Mouse (Mus musculus): ENCODE results near the gene Lman1l. TPM values are rescaled to one million over a fixed set of nuclear protein-coding genes. Genes with fewer than 3 reads are reported as not detected.
A peak's percentile ranks its signal among the peaks of the same experiment; 100 is the strongest.

The Lman1l gene
- polyA plus RNA-seq (2012; ENCODE audit: insufficient read depth, insufficient read length, missing spikeins), result not detected in 2 replicates

DNA sequence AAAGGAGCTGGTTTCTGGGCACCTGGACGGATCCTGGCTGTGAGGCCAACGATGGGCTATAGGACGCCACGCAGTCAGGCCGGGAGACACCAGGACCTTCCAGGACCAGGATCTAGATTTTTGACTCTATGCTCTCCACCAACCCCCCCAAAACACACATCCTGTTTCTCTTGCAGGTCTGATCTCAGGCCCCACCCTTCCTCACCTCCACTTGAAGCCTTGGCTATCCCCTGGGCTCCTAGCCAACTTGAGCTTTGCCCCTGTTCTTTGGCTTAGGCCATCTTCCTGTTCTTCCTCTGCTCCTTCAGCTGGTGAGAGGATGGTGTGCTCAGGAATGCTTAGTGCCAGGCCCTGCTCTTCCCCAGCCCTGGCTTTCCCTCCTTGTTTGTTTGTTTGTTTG, at the start of gene Lman1l:
Lman1l (minus strand) TSS at position 101 of the 400 bp plus-strand sequence.
- H3K4me1 ChIP-seq (ENCODE audit: control insufficient read depth, insufficient read depth, insufficient read length, low read length), result no peaks in the 10 kb centered on the region
- no peak within 1 kb of the TSS for H3K4me3 ChIP-seq (ENCODE audit: insufficient read depth, low read depth, low read length)

DNA sequence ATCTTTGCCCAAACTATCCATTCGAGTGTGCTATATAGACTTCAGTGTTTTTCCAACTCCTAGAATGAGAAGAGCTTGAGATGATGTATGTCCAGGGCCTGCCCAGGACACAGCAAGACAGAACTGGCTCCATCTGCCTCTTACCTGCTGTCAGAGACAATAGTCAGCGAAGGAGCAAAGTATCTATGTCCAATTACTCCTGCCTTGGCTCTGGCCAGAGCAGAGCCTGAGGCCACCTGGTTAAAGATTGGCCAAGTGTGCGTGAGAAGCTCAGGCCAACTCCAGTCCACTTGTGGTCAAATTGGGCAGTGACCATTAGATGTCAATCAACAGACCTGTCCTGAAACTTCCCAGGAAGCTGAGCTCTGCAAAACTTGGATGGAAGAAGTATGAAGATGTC, 49.0 kb upstream of the Lman1l start:
- H3K4me3 ChIP-seq (ENCODE audit: insufficient read depth, low read depth, low read length), result no peak overlapping the region
- H3K4me1 ChIP-seq (ENCODE audit: control insufficient read depth, insufficient read depth, insufficient read length, low read length), result peaks cover 14% of the 10 kb centered on the region
- H3K27ac ChIP-seq (replicated peaks; ENCODE audit: low read depth, low read length), result no peak overlapping the region

More for the DNA sequence above, at the start of gene Lman1l:
- no peak within 1 kb of the TSS for H3K27ac ChIP-seq (replicated peaks; ENCODE audit: low read depth, low read length)

- Histone ChIP-seq H3K4me1 (ENCODE audit: control insufficient read depth, insufficient read depth, insufficient read length, low read length) (peaks cover 13% of the 10 kb centered on the region), H3K4me3 (ENCODE audit: insufficient read depth, low read depth, low read length) (no peak overlapping the region), H3K27ac (replicated peaks; ENCODE audit: low read depth, low read length) (peak overlapping the region; percentile 11; the same call in 1 of the 2 replicates)
Observed at GRCm38 (mm10) chr9:57668277-57668676, 47.7 kb upstream of the Lman1l start.

DNA sequence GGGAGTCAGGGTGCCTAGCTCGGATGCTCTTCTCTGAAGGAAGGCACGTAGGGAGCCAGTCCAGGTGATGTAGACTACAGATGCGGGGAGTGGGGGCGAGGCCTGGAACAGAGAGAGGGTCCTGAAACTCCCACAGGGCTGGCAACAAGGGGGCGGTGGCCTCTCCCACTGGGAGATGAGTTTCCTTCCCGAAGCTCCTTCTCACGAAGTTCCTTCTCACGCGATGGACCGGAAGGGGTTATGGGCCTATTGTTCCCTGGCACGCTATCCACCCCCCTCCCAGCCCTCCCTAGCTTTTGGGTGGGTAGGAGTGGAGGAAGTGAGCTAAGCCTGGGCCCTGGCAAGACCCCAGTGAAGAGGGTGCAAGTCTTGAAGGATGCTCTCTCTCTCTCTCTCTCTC, 47.2 kb upstream of the Lman1l start:
- Histone ChIP-seq H3K4me1 (ENCODE audit: control insufficient read depth, insufficient read depth, insufficient read length, low read length) (peaks cover 10% of the 10 kb centered on the region), H3K27ac (replicated peaks; ENCODE audit: low read depth, low read length) (peak overlapping the region; percentile 73), H3K4me3 (ENCODE audit: insufficient read depth, low read depth, low read length) (no peak overlapping the region)

GRCm38 (mm10) chr9:57667136-57667535, 46.6 kb upstream of the Lman1l start:
- Histone ChIP-seq H3K4me1 (ENCODE audit: control insufficient read depth, insufficient read depth, insufficient read length, low read length) (peaks cover 10% of the 10 kb centered on the region), H3K27ac (replicated peaks; ENCODE audit: low read depth, low read length) (peak overlapping the region; percentile 73), H3K4me3 (ENCODE audit: insufficient read depth, low read depth, low read length) (no peak overlapping the region)

GRCm38 (mm10) chr9:57666536-57666935, 46.0 kb upstream of the Lman1l start:
- H3K27ac ChIP-seq (replicated peaks; ENCODE audit: low read depth, low read length), result no peak overlapping the region
- no peak overlapping the region for H3K4me3 ChIP-seq (ENCODE audit: insufficient read depth, low read depth, low read length)
- H3K4me1 ChIP-seq (ENCODE audit: control insufficient read depth, insufficient read depth, insufficient read length, low read length), result peaks cover 10% of the 10 kb centered on the region

GRCm38 (mm10) chr9:57664616-57665015, 44.0 kb upstream of the Lman1l start:
- H3K4me3 ChIP-seq (ENCODE audit: insufficient read depth, low read depth, low read length), result no peak overlapping the region
- no peak overlapping the region for H3K27ac ChIP-seq (replicated peaks; ENCODE audit: low read depth, low read length)
- H3K4me1 ChIP-seq (ENCODE audit: control insufficient read depth, insufficient read depth, insufficient read length, low read length), result peaks cover 7% of the 10 kb centered on the region

DNA sequence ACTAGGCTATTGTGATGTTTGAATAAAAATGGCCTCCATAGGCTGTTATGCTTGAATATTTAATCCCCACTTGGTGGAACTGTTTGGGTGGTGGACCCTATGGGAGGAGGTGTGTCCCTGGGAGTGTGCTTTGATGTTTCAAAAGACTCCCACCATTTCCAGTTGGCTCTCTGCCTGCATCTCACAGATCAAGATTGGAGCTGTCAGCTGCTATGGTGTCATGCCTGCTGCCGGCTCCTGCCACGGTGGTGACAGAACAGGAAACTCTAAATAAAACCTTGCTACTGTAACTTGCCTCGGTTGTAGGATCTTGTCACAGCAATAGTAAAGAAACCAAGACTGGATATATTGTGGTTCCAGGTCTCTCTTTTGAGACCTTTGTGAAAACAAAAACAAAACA, 41.0 kb upstream of the Lman1l start:
- Histone ChIP-seq H3K27ac (replicated peaks; ENCODE audit: low read depth, low read length) (no peak overlapping the region), H3K4me3 (ENCODE audit: insufficient read depth, low read depth, low read length) (no peak overlapping the region)

DNA sequence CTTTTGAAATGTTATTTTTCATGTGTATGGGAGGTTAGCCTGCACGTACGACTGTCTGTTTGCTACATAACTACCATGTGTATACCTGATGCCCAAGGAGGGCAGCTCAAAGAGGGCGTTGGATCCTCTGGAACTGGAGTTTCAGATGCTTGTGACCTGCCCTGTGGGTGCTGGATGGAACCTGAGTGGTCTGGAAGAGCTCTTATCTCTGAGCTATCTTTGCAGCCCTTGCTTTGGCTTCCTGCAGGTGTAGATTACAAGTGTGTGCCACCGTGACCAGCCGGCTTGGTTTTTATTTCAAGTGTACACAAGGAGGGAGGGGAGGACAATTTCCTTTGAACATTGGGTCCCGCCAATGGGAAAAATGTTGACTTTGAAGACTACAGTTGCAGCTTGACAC, 39.9 kb upstream of the Lman1l start:
- Histone ChIP-seq H3K27ac (replicated peaks; ENCODE audit: low read depth, low read length) (no peak overlapping the region), H3K4me3 (ENCODE audit: insufficient read depth, low read depth, low read length) (no peak overlapping the region), H3K4me1 (ENCODE audit: control insufficient read depth, insufficient read depth, insufficient read length, low read length) (no peaks in the 10 kb centered on the region)

More for the DNA sequence above, 41.0 kb upstream of the Lman1l start:
- H3K4me1 ChIP-seq (ENCODE audit: control insufficient read depth, insufficient read depth, insufficient read length, low read length), result no peaks in the 10 kb centered on the region

- no peaks in the 10 kb centered on the region for H3K4me1 ChIP-seq (ENCODE audit: control insufficient read depth, insufficient read depth, insufficient read length, low read length)
- no peak overlapping the region for H3K4me3 ChIP-seq (ENCODE audit: insufficient read depth, low read depth, low read length)
- no peak overlapping the region for H3K27ac ChIP-seq (replicated peaks; ENCODE audit: low read depth, low read length)
Observed at GRCm38 (mm10) chr9:57659774-57660173, 39.2 kb upstream of the Lman1l start.

DNA sequence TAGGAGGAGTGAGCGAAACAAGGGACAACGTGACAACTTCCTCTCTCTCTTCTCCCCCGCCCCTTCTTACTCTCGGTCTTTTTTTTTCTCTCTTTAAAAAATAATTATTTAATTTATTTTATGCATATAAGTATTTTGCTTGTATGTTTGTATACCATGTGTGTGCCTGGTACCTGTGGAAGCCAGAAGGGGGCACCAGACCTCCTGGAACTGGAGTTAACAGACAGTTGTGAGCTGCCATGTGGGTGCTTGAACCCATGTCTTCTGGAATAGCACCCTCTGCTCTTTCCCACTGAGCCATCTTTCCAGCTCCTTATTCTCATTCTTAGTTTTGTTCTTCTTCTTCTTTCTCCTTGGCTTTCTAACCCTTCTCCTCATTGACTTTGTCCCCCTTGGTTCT, 38.4 kb upstream of the Lman1l start:
- H3K4me3 ChIP-seq (ENCODE audit: insufficient read depth, low read depth, low read length), result no peak overlapping the region

DNA sequence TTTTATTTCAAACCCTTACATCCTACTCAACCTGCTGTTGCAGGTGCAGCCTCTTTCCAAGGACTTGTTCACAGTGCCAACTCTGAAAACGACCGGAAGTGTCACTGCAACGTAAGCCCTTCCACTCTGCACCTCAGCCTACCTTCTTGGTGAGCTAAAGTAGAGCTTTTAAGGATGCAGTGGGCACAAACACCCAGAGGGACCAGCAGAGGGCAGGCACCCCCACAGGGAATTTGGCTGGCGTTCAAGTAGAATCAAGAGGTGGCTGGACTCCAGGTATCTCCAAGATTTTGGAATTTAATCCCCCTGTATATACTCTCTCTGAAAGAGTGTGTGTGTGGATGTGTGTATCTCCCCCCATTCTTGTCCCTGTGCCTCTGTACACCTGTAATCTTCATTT, 37.3 kb upstream of the Lman1l start:
- no peak overlapping the region for H3K27ac ChIP-seq (replicated peaks; ENCODE audit: low read depth, low read length)
- H3K4me1 ChIP-seq (ENCODE audit: control insufficient read depth, insufficient read depth, insufficient read length, low read length), result no peaks in the 10 kb centered on the region
- no peak overlapping the region for H3K4me3 ChIP-seq (ENCODE audit: insufficient read depth, low read depth, low read length)

More for the DNA sequence above, 38.4 kb upstream of the Lman1l start:
- Histone ChIP-seq H3K4me1 (ENCODE audit: control insufficient read depth, insufficient read depth, insufficient read length, low read length) (no peaks in the 10 kb centered on the region), H3K27ac (replicated peaks; ENCODE audit: low read depth, low read length) (no peak overlapping the region)

- Histone ChIP-seq H3K4me3 (ENCODE audit: insufficient read depth, low read depth, low read length) (no peak overlapping the region), H3K4me1 (ENCODE audit: control insufficient read depth, insufficient read depth, insufficient read length, low read length) (no peaks in the 10 kb centered on the region), H3K27ac (replicated peaks; ENCODE audit: low read depth, low read length) (no peak overlapping the region)
Observed at GRCm38 (mm10) chr9:57656631-57657350, 36.2 kb upstream of the Lman1l start.

- Histone ChIP-seq H3K4me3 (ENCODE audit: insufficient read depth, low read depth, low read length) (no peak overlapping the region), H3K27ac (replicated peaks; ENCODE audit: low read depth, low read length) (no peak overlapping the region), H3K4me1 (ENCODE audit: control insufficient read depth, insufficient read depth, insufficient read length, low read length) (no peaks in the 10 kb centered on the region)
Observed at GRCm38 (mm10) chr9:57655749-57656148, 35.2 kb upstream of the Lman1l start.

DNA sequence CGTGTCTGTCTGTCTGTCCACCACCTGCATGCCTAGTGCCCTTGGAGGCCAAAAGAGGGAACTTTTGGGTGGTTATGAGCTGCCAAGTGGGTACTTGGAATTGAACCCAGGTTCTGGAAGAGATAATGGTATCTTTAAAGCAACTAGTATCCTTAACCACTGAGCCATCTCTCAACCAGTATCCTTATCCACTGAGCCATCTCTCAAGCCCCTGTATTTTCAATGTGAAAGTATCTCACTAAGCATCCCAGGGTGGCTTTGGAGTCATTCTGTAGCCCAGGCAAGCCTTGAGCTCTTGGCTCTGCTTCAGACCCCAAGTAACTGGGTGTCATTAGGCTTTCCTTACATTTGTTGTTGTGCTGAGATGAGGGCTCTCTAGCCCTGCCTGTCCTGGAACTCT, 34.4 kb upstream of the Lman1l start:
- no peaks in the 10 kb centered on the region for H3K4me1 ChIP-seq (ENCODE audit: control insufficient read depth, insufficient read depth, insufficient read length, low read length)
- H3K4me3 ChIP-seq (ENCODE audit: insufficient read depth, low read depth, low read length), result no peak overlapping the region
- H3K27ac ChIP-seq (replicated peaks; ENCODE audit: low read depth, low read length), result no peak overlapping the region

DNA sequence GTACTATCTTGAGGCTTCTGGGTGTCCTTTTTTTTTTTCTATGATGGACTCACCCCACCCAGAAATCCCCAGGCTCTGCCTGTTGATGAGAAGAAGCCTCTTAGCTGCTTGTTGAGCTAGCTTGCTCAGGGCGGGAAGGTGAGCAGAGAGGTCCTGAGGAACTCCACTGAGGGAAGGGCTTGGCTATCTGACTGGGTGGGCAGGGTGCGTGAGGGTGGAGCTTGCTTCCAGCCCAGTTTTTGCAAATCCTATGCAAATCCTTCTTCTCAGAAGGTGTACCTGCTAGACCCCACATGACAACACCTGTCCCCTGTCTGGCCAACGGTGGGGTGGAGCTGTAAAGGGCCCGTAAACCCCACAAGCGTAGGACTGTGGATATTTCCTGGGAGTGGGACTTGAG, 32.7 kb upstream of the Lman1l start, which contains the start of gene Csk:
Csk (minus strand) TSS at position 349 of the 400 bp plus-strand sequence.
- Histone ChIP-seq H3K27ac (replicated peaks; ENCODE audit: low read depth, low read length) (peak within 1 kb of the TSS; percentile 48), H3K4me3 (ENCODE audit: insufficient read depth, low read depth, low read length) (no peak within 1 kb of the TSS), H3K4me1 (ENCODE audit: control insufficient read depth, insufficient read depth, insufficient read length, low read length) (no peaks in the 10 kb centered on the region)
